Mouse (Mus musculus): ENCODE results near the gene Ssr1. TPM values are rescaled to one million over a fixed set of nuclear protein-coding genes. Genes with fewer than 3 reads are reported as not detected.

Gene Ssr1
- 131 and 135 TPM in 2 replicates for total RNA-seq (2021)
- long read RNA-seq, experiment 1, full-length matches to known transcripts = 134 of 156 reads
- long read RNA-seq, experiment 1, partial matches to known transcripts = 5 of 156 reads
- long read RNA-seq, experiment 1, other reads (novel, unspliced or antisense) = 17 of 156 reads
- long read RNA-seq, experiment 2, full-length matches to known transcripts = 93 of 112 reads
- long read RNA-seq, experiment 2, partial matches to known transcripts = 0 of 112 reads
- long read RNA-seq, experiment 2, other reads (novel, unspliced or antisense) = 19 of 112 reads

GRCm38 (mm10) chr13:37993704-37994404 lies at the start of gene Ssr1:
TSS of gene Ssr1 (minus strand) at chr13:37994217.
- peak; percentile 99 for DNase-seq

GRCm38 (mm10) chr13:38037811-38038210 lies 43.8 kb upstream of the Ssr1 start:
- DNase-seq = peak; percentile 60

- peak; percentile 98 for DNase-seq
Measured at GRCm38 (mm10) chr13:38037044-38037687, 43.1 kb upstream of the Ssr1 start, which contains the start of gene Cage1. TSS of gene Cage1 (minus strand) at chr13:38037069.

- peak; percentile 24 for DNase-seq
Measured at GRCm38 (mm10) chr13:38036343-38037043, 42.5 kb upstream of the Ssr1 start, which contains the start of gene Riok1. TSS of gene Riok1 (plus strand) at chr13:38036995.

- no peak for DNase-seq
Measured at GRCm38 (mm10) chr13:38028407-38028806, 34.4 kb upstream of the Ssr1 start.

GRCm38 (mm10) chr13:38027618-38028248 lies 33.7 kb upstream of the Ssr1 start:
- DNase-seq = no peak

GRCm38 (mm10) chr13:38025874-38026273 lies 31.9 kb upstream of the Ssr1 start:
- peak; percentile 27 for DNase-seq

- DNase-seq = no peak
Measured at GRCm38 (mm10) chr13:38018791-38019190, 24.8 kb upstream of the Ssr1 start.

GRCm38 (mm10) chr13:38015591-38015990 lies 21.6 kb upstream of the Ssr1 start:
- no peak for DNase-seq

GRCm38 (mm10) chr13:38012436-38012835 lies 18.4 kb upstream of the Ssr1 start:
- DNase-seq = no peak

- DNase-seq = no peak
Measured at GRCm38 (mm10) chr13:38010444-38010910, 16.5 kb upstream of the Ssr1 start.

- DNase-seq = no peak
Measured at GRCm38 (mm10) chr13:38009721-38010408, 15.8 kb upstream of the Ssr1 start.

GRCm38 (mm10) chr13:38007972-38008371 lies 14.0 kb upstream of the Ssr1 start:
- DNase-seq = no peak

GRCm38 (mm10) chr13:38002461-38002860 lies 8.4 kb upstream of the Ssr1 start:
- DNase-seq = no peak

GRCm38 (mm10) chr13:37999713-38000112 lies 5.7 kb upstream of the Ssr1 start:
- no peak for DNase-seq

GRCm38 (mm10) chr13:37994405-37994749 lies 360 bp upstream of the Ssr1 start:
- no peak for DNase-seq

- DNase-seq = no peak
Measured at GRCm38 (mm10) chr13:37993376-37993703, 677 bp downstream of the Ssr1 start.

GRCm38 (mm10) chr13:37992638-37993371 lies 1.2 kb downstream of the Ssr1 start:
- peak; percentile 28 for DNase-seq

- no peak for DNase-seq
Measured at GRCm38 (mm10) chr13:37989701-37990100, 4.3 kb downstream of the Ssr1 start.

- DNase-seq = no peak
Measured at GRCm38 (mm10) chr13:37986166-37986565, 7.9 kb downstream of the Ssr1 start.

- DNase-seq = no peak
Measured at GRCm38 (mm10) chr13:37981063-37981462, 13.0 kb downstream of the Ssr1 start.
